Mouse (Mus musculus): ENCODE measurements around the gene Dpf3.

The Dpf3 gene

DNA sequence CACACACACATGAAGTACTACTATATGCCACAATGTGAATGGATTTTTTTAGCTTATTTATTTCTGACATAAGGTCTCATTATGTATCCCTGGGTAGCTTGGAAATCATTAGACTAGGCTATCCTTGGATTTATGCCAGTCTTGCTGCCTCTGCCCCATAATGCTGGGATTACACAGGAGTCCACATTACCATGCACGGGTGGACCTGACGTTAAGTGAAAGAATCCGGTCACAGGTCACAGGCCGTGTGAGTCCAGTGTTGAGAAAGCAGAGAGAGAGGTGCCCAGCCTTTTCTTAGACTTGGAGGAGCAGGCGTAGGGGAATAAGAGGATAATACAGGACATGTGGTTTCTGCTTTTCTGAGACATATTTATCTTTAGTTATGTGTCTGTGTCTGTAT, 11.7 kb upstream of the Dpf3 start:
- intact Hi-C loops (cut with DNase I): loop anchor here (5.0 kb wide), 1 partner anchor 277 kb away; no protein-coding TSS in a partner anchor

DNA sequence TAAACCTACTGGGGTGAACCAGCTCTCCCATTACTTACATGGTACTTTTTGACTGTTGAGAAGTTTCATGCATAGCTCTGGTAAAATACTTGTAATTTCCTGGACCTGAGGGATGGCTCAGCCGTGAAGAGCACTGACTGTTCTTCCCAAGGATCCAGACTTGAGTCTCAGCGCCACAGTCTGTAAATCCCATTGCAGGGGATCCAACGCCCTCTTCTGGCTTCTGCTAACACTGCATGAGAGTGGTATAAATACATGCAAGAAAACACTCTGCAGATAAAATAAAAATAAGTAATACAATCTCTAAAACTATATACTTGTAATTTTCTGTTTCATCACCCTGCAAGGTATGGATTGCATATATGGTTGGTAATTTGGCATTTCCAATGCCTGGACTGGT, 10.4 kb upstream of the Dpf3 start:
- intact Hi-C loops (cut with DNase I): loop anchor here (5.0 kb wide), 1 partner anchor 276 kb away; no protein-coding TSS in a partner anchor

DNA sequence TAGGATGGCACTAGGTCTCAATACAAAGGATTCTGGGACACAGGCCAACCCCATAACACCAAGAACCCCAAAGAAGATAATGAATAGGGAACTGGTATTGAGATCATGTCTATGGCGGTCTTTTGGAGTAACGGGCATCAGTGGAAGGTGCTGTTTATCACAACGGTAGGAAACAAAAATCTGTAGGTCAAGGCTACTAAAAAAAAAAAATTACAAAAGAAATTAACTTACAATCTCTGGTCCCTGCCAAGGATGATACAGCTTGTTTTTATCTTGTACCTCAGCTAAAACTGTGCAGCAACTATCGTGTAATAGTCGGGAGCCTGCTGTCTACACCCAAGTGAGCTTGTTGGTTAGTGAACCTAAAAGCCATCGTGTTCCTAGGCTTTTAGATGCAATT, 9.2 kb upstream of the Dpf3 start:
- intact Hi-C loops (cut with DNase I): loop anchor here (5.0 kb wide), 1 partner anchor 274 kb away; no protein-coding TSS in a partner anchor

DNA sequence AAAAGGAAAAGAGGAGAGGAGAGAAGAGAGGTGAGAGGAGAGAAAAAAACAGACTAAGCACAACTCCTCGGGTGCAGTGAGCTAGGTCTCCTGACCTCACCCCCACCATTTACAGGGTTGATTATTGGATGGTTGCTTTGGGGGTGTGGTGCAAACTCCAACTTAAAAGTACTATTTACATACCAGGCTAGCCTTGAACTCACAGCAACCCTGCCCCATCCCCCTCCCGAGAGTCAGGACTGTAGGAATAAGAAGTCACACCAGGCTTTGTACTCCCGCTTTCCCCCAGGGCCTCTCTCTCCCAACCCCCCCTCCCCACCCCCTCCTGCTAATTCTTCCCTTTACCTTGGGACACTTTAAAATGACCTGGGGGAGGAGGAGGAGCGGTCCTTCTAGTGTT, 8.8 kb upstream of the Dpf3 start:
- intact Hi-C loops (cut with DNase I): loop anchor here (5.0 kb wide), 1 partner anchor 274 kb away; no protein-coding TSS in a partner anchor

DNA sequence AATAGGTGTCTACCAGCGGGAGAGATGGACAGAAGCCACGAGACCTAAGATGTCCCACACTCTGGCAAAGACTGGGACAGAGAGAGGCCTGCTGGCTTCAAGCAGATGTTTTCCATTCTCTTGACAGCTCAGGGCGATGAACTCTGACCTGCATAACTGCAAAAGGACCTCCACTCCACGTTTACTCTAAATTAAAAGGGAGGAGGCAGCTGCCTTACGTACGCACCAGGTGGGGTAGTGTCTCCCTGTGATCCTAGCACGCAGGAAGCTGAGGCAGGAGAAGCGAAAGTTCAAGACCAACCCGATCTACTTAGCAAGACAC, 8.4 kb upstream of the Dpf3 start:
- intact Hi-C loops (cut with DNase I): loop anchor here (2.0 to 5.0 kb wide), 2 partner anchors 274 to 379 kb away; no protein-coding TSS in a partner anchor

DNA sequence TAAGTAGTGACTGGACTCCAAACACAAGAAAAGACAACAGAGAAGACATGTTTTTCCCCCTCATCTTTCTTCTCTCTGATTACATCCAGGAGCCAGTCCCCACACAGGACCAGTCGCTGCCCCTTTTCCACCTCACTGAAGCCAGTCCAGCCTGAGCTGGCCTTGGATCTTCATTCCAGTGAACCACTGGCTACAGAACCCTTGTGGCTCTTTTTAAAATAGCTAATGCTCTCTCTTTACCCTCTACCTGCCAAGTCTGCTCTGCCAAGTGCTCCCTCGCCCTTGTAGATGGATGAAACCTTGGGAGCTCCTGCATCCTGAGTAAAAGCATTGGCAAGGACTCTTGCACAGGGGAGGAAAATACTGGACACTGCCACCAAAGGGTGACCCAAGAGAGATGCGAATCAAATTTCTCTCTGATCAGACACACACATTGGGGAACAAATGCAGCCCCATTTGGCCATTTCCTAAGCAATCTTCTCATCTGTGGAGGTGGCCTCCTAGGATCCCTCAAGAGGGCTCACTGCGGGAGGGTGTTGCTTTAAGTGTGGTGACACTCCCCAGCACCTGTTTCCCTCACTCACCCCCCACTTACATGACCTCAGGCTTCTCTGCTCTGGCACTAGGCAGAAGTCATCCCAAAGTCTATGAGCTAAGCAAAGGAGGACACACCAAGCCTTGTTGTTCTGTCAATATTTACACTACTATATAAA, 7.9 kb upstream of the Dpf3 start:
- intact Hi-C loops (cut with DNase I): loop anchor here (2.0 to 5.0 kb wide), 2 partner anchors 273 to 379 kb away; no protein-coding TSS in a partner anchor

DNA sequence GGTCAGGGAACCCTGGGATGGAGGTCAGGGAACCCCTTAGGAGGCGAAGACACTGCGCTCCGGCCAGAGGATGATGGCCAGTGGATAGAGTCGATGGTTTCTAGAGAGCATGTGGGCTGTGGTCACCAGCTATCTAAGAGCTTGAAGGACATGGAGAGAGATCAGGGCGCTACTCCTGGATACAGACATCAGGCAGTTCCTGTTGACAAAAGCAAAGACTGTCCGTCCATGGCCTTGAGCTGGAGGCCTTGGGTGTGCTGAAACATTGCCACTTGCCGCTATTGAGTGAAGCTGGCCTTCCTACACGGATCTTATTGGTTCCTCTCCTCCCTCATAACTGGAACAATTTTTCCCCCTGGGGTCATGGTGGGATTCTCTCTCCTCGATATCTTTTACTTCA, 6.7 kb upstream of the Dpf3 start:
- intact Hi-C loops (cut with DNase I): loop anchor here (2.0 kb wide), 1 partner anchor 377 kb away; no protein-coding TSS in a partner anchor

DNA sequence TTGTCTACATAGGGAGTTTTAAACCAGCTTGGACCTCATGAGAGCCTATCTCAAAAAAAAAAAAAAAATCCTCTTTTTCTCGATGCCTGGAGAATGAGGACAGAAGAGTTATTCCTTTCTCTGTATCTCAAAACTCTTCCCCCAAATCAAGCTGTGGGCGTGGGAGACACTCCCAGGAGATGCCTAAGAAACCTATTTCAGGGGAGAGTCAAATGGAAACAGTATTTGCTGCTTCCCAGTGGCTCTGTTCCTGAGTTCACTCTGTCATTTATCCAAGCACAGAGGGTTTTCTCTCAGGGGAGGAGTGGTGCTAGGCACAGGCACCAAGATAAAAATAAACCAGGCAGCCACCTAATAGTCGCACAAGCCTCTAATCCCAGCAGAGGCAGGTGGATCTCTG, 5.3 kb upstream of the Dpf3 start:
- intact Hi-C loops (cut with DNase I): no loop called here

DNA sequence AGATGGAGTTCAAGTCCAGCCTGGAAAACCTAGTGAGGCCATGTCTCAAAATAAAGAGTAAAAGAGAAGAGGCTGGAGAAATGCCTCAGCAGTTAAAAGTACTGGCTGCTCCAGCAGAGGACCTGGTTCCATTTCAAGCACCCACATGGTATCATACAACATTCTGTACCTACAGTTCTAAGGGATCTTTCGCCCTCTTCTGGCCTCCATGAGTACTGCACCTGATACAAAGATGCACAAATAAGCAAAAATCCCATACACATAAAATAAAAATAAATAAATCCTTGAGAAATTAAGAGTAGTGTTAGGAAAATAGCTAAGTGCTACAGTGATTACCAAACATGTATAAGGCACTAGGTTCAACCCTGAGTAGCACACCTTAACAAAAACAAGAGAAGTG, 4.1 kb upstream of the Dpf3 start:
- intact Hi-C loops (cut with DNase I): no loop called here

DNA sequence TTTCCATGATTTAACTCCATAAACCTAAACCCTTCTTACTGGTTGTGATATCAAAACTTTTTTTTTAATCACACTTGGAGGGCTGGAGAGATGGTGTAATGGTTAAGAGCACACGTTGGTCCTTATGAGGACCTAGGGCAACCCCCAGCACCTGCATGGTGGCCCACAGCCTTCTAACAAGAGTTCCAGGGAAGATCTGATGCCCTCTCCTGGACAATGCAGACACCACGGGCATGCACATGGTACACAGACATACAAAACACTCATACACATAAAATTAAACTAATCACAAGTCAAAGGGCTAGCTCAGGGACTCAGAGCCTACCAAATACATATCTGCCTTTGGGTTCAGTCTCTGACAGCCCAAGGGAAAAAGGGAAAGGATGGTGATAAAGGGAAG, 2.2 kb upstream of the Dpf3 start:
- intact Hi-C loops (cut with DNase I): loop anchor here (5.0 kb wide), 3 partner anchors 62 to 162 kb away; no protein-coding TSS in a partner anchor

DNA sequence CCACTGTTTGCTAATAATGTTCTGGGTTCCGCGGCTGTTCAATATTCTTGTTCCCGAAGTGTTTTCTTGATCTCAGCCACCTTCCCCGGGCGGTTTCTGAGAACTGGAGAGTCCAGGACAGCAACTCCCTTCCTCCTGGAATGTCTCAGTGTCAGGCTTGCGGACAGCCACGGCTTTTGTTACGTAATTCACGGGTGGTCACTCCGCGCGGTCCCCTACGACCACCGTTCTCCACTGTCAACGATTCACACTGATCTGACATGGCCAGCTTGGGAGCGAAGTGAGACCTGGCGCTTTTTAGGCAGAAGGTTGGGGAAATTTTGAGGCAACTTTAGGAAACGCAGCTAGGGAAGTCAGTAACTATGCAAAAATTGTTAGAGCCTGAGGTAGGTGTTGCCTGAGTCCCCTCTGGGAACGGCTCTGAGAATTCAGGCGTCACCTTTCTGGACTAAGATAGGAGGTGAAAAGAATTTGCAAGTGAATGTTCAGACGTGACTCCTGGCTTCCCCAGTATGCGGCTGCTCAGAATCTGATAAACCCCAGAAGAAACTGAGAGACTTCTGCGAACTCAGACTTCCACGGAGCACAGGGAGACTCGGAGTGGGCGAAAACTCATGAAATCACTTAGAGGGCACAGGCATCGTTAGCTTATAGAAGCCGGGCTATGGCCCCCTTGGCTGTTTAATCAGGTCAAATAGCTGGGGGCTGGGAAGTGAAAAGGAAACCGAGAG, 860 bp upstream of the Dpf3 start:
- intact Hi-C loops (cut with DNase I): loop anchor here (5.0 kb wide), 3 partner anchors 61 to 161 kb away; no protein-coding TSS in a partner anchor

DNA sequence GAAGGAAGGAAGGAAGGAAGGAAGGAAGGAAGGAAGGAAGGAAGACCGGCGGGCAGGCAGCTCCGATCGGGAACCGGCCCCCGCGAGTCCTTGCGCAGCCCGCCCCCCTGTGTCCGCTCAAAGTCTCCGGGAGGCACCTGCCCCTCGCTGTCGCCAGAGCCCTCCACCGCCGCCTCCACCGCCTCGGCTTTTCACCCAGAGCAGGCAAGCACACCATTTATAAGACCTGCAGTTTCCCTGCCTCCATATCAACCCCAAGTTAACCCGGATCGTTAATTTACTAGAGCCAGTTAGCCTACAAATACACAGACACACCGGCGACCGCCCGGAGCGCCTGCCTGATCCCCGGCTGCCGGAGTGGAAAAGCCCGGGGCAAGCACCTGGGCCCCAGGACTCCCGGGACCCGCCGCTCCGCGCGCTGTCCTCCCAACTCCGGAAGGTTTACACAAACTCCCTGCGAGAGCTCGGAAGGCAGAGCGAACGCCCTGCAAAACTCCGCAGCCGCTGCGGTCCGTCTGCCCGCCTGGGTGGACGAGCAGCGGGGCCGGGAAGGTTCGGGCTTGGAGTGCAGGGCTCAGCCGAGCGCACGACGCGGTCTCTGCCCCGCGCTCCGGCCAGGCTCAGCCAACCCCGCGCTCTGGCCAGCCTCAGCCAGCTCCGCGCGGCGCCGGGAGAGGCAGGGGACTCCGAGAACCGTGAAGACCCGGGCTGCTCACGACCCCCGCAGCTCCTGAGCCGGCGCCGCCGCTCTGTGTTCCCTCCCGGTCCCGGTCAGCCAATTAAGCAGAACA, 650 bp downstream of the Dpf3 start:
- intact Hi-C loops (cut with DNase I): loop anchor here (5.0 kb wide), 3 partner anchors 60 to 160 kb away; no protein-coding TSS in a partner anchor

DNA sequence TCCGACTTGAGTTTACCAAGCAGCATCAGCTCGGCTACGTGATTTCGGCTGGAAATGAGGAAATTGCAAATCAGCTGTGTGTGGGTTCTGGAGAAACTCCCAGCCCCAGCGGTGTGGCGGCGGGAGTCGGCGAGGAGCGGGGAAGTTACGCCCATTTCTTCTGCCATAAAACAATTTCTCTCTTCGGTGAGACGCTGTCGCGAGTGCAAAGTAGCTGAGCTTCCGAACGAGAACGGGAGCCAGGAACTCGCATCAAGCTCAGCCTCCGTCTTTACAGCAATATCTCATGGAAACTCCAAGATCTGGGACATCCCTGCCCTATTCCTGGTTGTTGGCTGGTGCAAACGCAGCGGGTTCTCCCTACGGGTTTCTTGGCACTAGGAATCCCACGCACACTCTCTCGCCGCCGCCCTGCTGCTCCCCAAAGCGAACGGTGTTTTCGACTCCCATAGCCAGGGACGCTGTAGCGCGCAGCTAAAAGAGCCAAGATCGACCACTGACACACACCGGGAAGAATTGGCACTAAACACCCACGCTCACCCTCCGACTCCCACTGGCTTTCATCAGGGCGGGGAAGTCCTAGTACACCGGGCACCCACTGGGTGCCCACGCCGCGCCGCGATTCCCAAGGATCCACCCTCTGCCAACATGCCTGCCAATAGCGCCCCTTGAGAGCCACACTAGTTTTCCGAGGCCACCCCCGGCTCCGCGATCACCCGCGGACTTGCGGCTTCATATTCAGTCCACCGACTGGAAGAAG, 1.4 kb downstream of the Dpf3 start:
- intact Hi-C loops (cut with DNase I): loop anchor here (5.0 kb wide), 3 partner anchors 59 to 159 kb away; no protein-coding TSS in a partner anchor

DNA sequence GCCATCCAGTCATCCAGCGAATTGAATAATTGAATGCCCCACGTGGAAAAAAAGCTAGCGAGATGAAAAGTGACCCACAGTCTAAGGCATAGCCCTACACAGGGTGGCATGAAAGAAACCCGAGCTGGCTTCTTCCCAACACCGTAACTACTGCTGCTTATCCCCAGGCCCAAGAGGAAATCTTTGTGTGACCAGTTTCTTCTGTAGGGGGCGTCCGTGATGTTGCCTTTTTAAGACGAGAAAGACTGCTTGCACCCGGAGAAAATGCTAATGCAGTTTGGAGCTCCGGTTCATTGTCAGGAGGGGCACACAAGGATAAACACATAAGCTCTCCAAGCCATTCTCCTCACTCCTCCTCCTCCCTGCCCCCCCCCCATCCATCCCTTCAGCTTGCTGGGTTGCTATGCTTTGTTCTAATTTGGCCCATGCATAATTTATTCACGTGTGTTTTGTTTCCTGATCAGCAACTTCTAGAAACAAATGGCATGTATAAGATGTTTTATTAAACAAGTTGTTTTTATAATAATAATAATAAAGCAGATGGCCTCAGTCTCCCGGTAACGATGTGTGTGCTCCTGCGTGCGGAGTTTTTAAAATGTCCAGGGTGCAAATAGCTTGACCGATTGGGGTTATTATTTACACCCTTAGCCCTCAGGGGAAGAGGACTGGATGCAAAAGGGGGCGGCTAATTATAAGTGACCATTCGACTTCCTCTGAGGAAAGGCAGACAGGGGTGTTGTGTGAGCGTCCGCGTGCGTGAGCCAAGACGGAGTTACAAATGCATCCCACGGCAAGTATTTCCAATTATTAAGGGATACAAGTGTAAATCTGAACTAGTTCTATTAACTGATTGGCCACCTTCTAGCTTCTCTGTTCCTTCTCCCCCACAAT, 2.4 kb downstream of the Dpf3 start:
- intact Hi-C loops (cut with DNase I): loop anchor here (5.0 kb wide), 3 partner anchors 58 to 158 kb away; no protein-coding TSS in a partner anchor

DNA sequence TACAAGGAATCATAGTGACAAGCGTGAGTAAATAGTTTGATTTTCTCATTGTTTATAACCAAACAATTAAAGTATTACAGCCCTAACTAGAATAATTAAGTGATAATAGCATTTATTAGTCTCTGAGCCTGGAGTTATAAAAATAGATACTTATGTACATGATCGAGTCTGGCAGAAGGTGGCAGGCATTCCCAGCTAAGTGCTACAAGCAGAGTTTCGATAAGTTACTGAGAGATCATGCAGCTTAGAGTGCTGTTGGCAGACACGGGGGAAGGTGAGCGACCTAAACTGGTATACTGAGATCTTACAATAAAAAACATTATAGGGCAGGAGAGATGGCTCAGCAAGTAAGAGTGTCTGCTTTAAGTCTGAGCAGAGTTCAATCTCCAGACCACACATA, 3.9 kb downstream of the Dpf3 start:
- intact Hi-C loops (cut with DNase I): no loop called here

DNA sequence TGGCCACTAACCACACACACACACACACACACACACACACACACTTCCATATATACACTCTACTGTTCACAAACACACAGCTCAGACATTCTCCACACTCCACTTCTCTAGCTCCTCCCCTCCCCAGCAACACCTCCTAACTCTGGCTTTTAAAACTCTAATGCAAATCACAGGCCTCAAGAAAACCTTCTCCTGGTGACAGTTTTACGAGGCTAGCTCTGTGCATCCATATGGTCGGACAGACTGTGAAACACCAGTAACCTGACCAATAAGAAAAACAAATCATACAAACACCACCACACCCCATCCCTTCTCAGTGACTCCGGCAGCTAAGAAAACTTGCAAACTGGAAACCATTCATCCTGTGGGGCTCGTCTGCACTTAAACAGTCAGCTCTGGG, 6.1 kb downstream of the Dpf3 start:
- intact Hi-C loops (cut with DNase I): no loop called here

DNA sequence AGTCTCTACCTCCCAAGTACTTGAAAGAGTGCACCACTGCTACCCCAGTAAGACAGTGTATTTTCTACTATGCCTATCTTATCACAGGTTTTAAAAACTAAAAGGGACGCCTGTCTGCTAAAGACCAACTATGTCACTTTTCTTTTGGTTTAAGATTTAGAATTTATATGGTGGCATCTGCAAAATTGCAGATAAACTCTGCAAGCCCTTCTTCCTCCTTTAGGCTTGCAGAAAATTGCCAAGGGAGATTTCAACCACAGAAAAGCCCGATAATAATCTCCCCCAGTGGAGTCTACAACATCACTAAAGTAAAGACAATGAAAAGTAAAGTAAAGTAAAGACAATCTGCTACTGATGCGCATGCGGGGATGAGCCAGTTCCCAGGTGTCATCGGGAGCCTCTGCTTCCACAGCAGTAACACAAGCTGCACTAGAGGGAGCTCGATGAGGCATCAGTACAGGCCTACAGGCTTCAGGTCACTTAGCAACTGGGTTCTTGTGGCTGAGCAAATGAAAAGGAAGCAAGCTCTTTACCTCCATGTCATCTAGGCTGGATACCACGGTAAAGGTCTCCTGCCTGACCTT, 7.6 kb downstream of the Dpf3 start:
- intact Hi-C loops (cut with DNase I): no loop called here

DNA sequence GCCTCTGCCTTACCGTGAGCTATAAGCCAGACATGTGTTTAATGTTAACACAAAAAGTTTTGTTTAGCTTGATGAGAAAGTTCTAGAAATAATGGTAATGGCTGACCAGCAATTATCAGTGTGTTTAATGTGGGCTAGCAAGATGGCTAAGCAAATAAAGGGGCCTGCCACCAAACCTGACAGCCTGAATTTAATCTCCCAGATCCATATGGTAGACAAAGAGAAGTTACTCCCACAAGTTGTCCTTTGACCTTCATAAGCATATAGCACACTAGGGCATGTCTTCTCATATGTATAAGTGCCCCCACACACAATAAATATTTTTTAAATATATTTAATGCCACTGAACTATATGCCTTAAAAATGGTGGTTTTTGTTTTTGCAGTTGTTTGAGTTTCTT, 8.4 kb downstream of the Dpf3 start:
- intact Hi-C loops (cut with DNase I): no loop called here

DNA sequence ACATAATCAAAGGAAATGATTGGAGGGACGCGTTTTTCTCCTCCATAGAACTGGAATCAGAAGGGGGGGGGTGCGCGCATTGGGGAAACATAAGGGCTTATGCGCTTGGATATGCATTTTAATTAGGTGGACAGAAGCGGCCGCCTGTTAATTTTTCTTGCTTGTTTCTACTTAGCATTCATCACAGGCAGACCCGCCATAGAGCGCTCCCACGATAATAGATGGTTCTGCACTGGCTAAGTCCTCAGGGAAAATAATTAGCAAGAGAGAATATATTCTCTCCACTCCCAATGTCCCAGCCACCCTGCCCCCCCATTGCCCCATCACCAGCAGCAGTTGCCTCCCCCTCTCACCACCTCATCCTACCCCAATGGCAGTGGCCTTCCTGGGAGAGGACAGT, 11.2 kb downstream of the Dpf3 start:
- intact Hi-C loops (cut with DNase I): no loop called here
